Mouse (Mus musculus) hindbrain, embryonic 12.5 days (tissue): ENCODE measurements around the gene Jagn1. TPM values are rescaled to one million over a fixed set of nuclear protein-coding genes. Genes with fewer than 3 reads are reported as not detected.

Experiments used
- ATAC-seq: fragments of 200-750 bp; cut with Nextera tagmentation; 2 replicates; pipeline ENCODE4 v1.8.0; 2017; ENCODE audit warnings: moderate TSS enrichment; ENCODE audit not compliant: low FRiP score
- H3K27ac ChIP-seq: fragments of 300-500 bp; sonication (generic); 2 replicates; pipeline ENCODE4 v1.5.1; 2016; ENCODE audit warnings: mild to moderate bottlenecking
- H3K27me3 ChIP-seq: fragments of 300-500 bp; sonication (generic); 2 replicates; pipeline ENCODE4 v1.6.1; 2016; ENCODE audit warnings: mild to moderate bottlenecking
- H3K36me3 ChIP-seq: fragments of 300-500 bp; sonication (generic); 2 replicates; pipeline ENCODE4 v1.6.1; 2016; ENCODE audit warnings: mild to moderate bottlenecking
- H3K4me1 ChIP-seq: fragments of 300-500 bp; sonication (generic); 2 replicates; pipeline ENCODE4 v1.6.1; 2016
- H3K4me2 ChIP-seq: fragments of 300-500 bp; sonication (generic); replicated peaks from 2 replicates; pipeline ENCODE4 v1.6.1; 2016; ENCODE audit warnings: mild to moderate bottlenecking
- H3K4me3 ChIP-seq: fragments of 300-500 bp; sonication (generic); 2 replicates; pipeline ENCODE4 v1.5.1; 2016; ENCODE audit warnings: mild to moderate bottlenecking
- H3K9ac ChIP-seq: fragments of 300-500 bp; sonication (generic); 2 replicates; pipeline ENCODE4 v1.6.1; 2016; ENCODE audit warnings: mild to moderate bottlenecking, moderate library complexity
- H3K9me3 ChIP-seq: fragments of 300-500 bp; sonication (generic); replicated peaks from 2 replicates; pipeline ENCODE4 v1.6.1; 2016; ENCODE audit warnings: mild to moderate bottlenecking
- WGBS: fragments of 180-500 bp; shearing (Covaris S2); methylation state at CpG from one replicate; pipeline ENCODE4 v1.1.7; 2016; 5-methylcytosine and 5-hydroxymethylcytosine counted together
- polyA plus RNA-seq: library from polyadenylated mRNA; unstranded; fragments of >200 nt; fragmentation: Nextera tagmentation; extraction: Ambion mirVana; gene quantifications from 2 replicates; pipeline ENCODE4 v1.2.1, GENCODE M21; 2016

The Jagn1 gene
- polyA plus RNA-seq, 1 experiment from 2014 or later = 71.3 TPM

DNA sequence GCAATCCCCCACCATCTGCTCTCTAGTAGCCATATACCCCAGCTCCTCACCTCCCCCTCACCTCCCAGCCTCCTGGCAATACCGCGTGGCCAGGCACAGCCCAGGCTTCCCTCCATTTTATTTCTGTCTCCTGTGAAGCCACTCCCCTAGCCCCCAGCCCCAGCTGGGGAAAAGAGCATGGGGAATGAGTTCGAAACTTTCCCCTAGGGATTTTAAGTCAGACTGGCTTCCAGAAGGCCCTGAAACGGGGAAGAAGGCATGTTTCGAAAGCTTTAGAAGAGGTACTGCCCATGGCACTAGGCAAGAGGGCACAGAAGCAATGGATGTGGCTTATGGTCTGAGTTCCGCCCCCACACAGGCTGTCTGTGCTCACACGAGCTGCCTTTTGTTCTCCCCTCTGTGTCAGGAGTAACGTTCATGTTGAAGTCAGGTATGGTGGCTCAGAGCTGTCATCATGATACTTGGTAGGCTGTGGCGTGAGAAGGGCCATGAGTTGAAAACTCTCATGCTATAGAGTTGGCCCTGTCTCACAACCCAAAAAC lies 6.6 kb upstream of the Jagn1 start, which contains the start of gene Cidec:
Cidec (minus strand) TSS at position 97 of the 542 bp plus-strand sequence.
- no peak within 1 kb of the TSS for H3K4me2 ChIP-seq
- H3K9ac ChIP-seq = no peak within 1 kb of the TSS
- no peaks in the 10 kb centered on the region for H3K4me1 ChIP-seq
- H3K4me3 ChIP-seq = no peak within 1 kb of the TSS
- peaks cover 2% of the 10 kb centered on the region; the same call in 1 of the 2 replicates for H3K27me3 ChIP-seq
- 74% methylated on average over 9 of the region's 9 CpGs for WGBS
- no peak for ATAC-seq
- no peak within 1 kb of the TSS for H3K27ac ChIP-seq
- H3K36me3 ChIP-seq = no peaks in the 10 kb centered on the region
- H3K9me3 ChIP-seq = no peaks in the 10 kb centered on the region

- no peak overlapping the region for H3K27ac ChIP-seq
- no peak overlapping the region for H3K9ac ChIP-seq
- no peaks in the 10 kb centered on the region for H3K4me1 ChIP-seq
- no peaks in the 10 kb centered on the region for H3K9me3 ChIP-seq
- H3K27me3 ChIP-seq = peaks cover 2% of the 10 kb centered on the region; the same call in 1 of the 2 replicates
- H3K36me3 ChIP-seq = no peaks in the 10 kb centered on the region
- H3K4me2 ChIP-seq = no peak overlapping the region
- no peak for ATAC-seq
- H3K4me3 ChIP-seq = no peak overlapping the region
- 82% methylated on average over 12 of the region's 12 CpGs for WGBS
Measured at GRCm38 (mm10) chr6:113437135-113437534, 5.2 kb upstream of the Jagn1 start.

GRCm38 (mm10) chr6:113438721-113439430 lies 3.5 kb upstream of the Jagn1 start:
- no peak overlapping the region for H3K4me2 ChIP-seq
- no peak for ATAC-seq
- H3K9ac ChIP-seq = no peak overlapping the region
- no peak overlapping the region for H3K27ac ChIP-seq
- H3K4me1 ChIP-seq = peaks cover 8% of the 10 kb centered on the region
- H3K4me3 ChIP-seq = no peak overlapping the region
- H3K27me3 ChIP-seq = peaks cover 2% of the 10 kb centered on the region; the same call in 1 of the 2 replicates
- H3K36me3 ChIP-seq = no peaks in the 10 kb centered on the region
- H3K9me3 ChIP-seq = no peaks in the 10 kb centered on the region
- WGBS = 61% methylated on average over 12 of the region's 12 CpGs

DNA sequence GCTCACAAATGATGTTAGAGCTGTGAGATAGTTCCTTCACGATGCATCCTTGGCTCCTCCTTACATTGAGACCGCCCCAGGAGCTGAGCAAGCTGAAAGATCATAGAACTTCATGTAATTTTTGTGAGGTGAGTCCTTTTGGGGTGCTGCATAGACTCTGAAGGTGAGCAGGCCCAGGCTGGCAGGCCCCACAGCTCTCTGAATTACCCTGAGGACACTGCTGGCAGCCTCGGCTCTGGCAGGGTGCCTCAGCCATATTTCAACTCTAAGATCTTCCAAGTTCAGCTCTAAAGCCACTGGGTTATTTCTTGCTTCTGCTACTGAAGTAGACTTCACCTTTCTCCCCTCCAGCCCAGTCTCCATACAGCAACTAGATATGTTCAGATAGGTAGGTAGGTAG lies 1.7 kb upstream of the Jagn1 start:
- Histone ChIP-seq H3K9ac (no peak overlapping the region), H3K9me3 (no peaks in the 10 kb centered on the region), H3K4me3 (no peak overlapping the region), H3K4me1 (peaks cover 8% of the 10 kb centered on the region), H3K27ac (no peak overlapping the region), H3K27me3 (no peaks in the 10 kb centered on the region), H3K36me3 (no peaks in the 10 kb centered on the region), H3K4me2 (no peak overlapping the region)
- no peak for ATAC-seq
- 82% methylated on average over 3 of the region's 3 CpGs for WGBS

DNA sequence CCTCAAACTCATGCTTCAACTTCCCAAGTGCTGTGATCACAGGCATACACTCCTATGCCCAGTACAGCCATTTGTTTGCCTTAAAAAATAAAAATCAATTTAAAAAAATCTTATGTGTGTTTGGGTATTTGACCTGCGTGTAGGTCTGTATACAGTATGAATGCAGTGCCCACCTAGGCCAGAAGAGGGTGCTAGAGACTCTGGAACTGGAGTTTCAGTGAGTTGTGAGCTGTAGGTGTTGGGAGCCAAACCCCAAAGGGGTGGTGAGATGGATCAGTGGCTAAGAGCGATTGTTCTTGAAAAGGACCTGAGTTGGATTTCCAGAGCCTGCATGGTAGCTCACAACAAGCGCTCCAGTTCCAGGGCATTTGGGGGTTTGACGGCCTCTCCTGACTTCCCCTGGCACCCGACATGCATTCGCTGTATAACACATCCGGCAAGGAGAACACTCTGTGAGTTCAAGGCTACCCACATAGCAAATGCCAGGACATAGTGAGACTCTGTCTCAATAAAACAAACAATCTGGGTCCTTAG lies 1.2 kb upstream of the Jagn1 start:
- WGBS = 57% methylated on average over 7 of the region's 7 CpGs
- Histone ChIP-seq H3K9me3 (no peaks in the 10 kb centered on the region), H3K36me3 (no peaks in the 10 kb centered on the region), H3K4me1 (peaks cover 8% of the 10 kb centered on the region), H3K27ac (no peak overlapping the region), H3K27me3 (no peaks in the 10 kb centered on the region), H3K4me2 (no peak overlapping the region), H3K4me3 (no peak overlapping the region), H3K9ac (no peak overlapping the region)
- no peak for ATAC-seq

DNA sequence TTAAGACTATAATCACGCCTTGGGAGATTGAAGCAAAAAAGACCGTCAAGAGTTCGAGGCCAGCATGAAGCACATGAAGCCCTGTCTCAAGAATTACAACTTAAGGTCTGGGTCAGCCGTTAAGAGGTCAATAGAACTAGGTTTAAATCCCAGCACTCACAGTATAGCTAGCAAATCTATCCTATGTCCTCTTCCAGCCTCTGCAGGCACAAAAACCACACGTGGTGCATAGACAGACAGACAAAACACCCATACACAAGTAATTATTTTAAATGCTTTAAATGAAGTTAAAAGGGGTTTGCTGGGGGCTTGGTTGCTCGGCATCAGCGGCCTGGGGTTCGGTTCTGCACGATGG lies 305 bp upstream of the Jagn1 start:
- WGBS = 39% methylated on average over 9 of the region's 9 CpGs

DNA sequence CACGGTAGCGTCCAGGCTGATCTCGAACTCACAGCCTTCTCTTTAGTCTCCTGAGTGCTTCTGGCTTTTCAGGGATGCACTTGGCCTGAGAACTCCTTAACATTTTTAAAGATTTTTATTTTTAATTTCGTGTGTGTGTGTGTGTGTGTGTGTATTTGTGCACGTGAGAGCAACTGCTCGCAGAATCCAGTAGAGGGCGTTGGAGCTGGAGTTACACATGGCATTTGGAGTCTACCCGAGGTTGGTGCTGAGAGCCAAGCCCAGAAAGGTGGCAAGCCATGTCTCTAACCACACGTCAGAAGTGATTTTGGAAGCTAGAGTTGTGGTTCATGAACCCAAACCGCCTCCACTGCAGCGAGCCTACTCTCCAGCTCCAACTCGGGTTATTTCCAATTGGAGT lies 722 bp downstream of the Jagn1 start:
- no peaks in the 10 kb centered on the region for H3K9me3 ChIP-seq
- H3K27me3 ChIP-seq = no peaks in the 10 kb centered on the region
- peak overlapping the region; percentile 92 for H3K9ac ChIP-seq
- peak overlapping the region; percentile 82 for H3K4me3 ChIP-seq
- H3K4me1 ChIP-seq = peaks cover 8% of the 10 kb centered on the region
- ATAC-seq = no peak
- peaks cover 18% of the 10 kb centered on the region for H3K36me3 ChIP-seq
- peak overlapping the region; percentile 86 for H3K4me2 ChIP-seq
- 50% methylated on average over 12 of the region's 12 CpGs for WGBS
- H3K27ac ChIP-seq = no peak overlapping the region

More for the DNA sequence above, 305 bp upstream of the Jagn1 start:
- Histone ChIP-seq H3K9ac (peak overlapping the region; percentile 92), H3K4me3 (peak overlapping the region; percentile 82), H3K27me3 (no peaks in the 10 kb centered on the region), H3K9me3 (no peaks in the 10 kb centered on the region), H3K4me1 (peaks cover 8% of the 10 kb centered on the region), H3K4me2 (peak overlapping the region; percentile 86), H3K27ac (peak overlapping the region; percentile 68), H3K36me3 (peaks cover 8% of the 10 kb centered on the region)
- ATAC-seq = peak; percentile 30; the same call in 1 of the 2 replicates

DNA sequence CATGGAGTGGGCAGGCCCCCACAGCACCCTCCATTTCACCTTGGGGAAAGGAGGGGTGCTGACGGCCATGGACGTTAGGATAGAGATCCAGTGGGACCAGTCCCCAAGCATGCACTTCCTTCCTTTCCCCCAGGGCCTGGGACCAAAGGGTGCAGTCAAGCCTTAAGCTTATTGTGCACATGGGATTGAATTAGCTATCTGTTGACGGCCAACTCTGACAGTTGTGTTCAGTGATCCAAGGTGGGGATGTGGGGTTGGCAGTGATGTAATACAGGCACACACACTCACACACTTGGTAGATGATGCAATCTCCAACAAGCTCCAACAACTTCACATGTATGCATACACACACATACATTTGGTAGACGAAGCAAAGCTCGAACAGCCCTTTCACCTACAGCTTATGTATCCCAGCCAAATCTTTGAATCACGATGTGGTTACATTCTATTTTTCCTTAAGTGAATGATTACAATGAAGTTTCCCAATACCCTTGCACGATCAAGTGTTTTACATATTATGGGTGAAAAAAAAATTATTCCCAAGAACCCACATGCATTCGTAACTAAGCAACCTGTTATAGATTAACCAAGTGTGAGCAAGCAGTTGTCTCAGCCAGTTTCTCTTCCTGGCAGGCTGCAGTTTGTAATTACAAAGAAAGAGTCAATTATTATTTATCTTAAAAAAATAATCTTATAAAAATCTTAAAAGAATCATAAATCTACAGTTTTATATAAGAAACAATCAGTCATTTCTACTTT lies 2.0 kb downstream of the Jagn1 start:
- H3K4me2 ChIP-seq = no peak overlapping the region
- no peak overlapping the region for H3K27ac ChIP-seq
- no peak overlapping the region for H3K9ac ChIP-seq
- 82% methylated on average over 6 of the region's 8 CpGs for WGBS
- H3K36me3 ChIP-seq = peaks cover 28% of the 10 kb centered on the region
- H3K27me3 ChIP-seq = no peaks in the 10 kb centered on the region
- no peaks in the 10 kb centered on the region for H3K9me3 ChIP-seq
- peaks cover 8% of the 10 kb centered on the region for H3K4me1 ChIP-seq
- H3K4me3 ChIP-seq = no peak overlapping the region
- ATAC-seq = no peak

DNA sequence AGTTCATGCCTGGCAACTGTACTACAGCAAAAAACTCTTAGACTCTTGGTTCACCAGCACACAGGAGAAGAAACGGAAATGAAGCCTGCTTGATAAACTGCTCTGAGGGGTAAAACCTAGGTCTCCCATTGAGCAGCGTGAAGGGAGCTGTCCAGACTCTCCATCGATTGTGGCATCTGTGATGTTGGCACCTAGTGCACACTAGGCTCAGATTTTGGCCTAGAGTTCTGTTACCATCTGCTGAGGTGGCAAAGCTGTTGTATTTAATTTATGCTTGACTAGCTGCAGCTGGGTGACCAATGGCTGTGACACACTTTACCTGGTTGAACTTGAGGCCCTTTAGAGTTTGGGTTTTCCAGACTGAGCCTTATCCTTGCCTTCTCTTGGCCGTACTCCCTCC lies 5.3 kb downstream of the Jagn1 start:
- Histone ChIP-seq H3K9me3 (no peaks in the 10 kb centered on the region), H3K27ac (no peak overlapping the region), H3K4me3 (no peak overlapping the region), H3K4me2 (no peak overlapping the region), H3K4me1 (peaks cover 8% of the 10 kb centered on the region), H3K9ac (no peak overlapping the region), H3K36me3 (peaks cover 28% of the 10 kb centered on the region), H3K27me3 (no peaks in the 10 kb centered on the region)
- 95% methylated on average over 4 of the region's 4 CpGs for WGBS
- ATAC-seq = no peak

- Histone ChIP-seq H3K36me3 (peaks cover 22% of the 10 kb centered on the region), H3K27ac (no peak overlapping the region), H3K27me3 (no peaks in the 10 kb centered on the region), H3K9me3 (no peaks in the 10 kb centered on the region), H3K9ac (no peak overlapping the region), H3K4me3 (no peak overlapping the region), H3K4me1 (no peaks in the 10 kb centered on the region), H3K4me2 (no peak overlapping the region)
- 86% methylated on average over 2 of the region's 2 CpGs for WGBS
- ATAC-seq = no peak
Measured at GRCm38 (mm10) chr6:113451839-113452238, 9.5 kb downstream of the Jagn1 start.

DNA sequence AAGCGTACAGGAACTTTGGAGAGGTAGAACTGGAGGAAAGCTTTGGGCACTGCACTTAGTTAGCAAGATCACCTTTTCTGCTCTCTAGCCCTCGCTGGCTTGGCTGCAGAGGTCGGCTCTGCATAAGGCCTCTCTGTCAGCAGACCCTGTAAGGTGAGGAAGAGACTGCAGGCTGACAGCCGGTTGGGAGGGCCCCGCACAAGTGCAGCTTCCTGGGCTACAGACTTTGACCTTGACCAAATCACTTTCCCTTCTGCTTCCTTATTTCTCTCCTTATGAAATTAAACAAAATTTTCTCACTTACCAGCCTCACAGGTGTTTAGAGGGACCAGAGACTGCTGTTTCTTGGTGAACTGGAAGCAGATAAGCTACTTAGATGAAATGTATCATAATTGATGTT lies 12.6 kb downstream of the Jagn1 start:
- H3K9me3 ChIP-seq = no peaks in the 10 kb centered on the region
- no peak overlapping the region for H3K4me3 ChIP-seq
- ATAC-seq = no peak
- H3K27me3 ChIP-seq = peaks cover 5% of the 10 kb centered on the region; the same call in 1 of the 2 replicates
- 74% methylated on average over 5 of the region's 5 CpGs for WGBS
- no peak overlapping the region for H3K4me2 ChIP-seq
- no peaks in the 10 kb centered on the region for H3K4me1 ChIP-seq
- H3K27ac ChIP-seq = no peak overlapping the region
- H3K36me3 ChIP-seq = no peaks in the 10 kb centered on the region
- no peak overlapping the region for H3K9ac ChIP-seq

- Histone ChIP-seq H3K4me2 (no peak within 1 kb of the TSS), H3K4me3 (no peak within 1 kb of the TSS), H3K9me3 (no peaks in the 10 kb centered on the region), H3K36me3 (no peaks in the 10 kb centered on the region), H3K9ac (no peak within 1 kb of the TSS), H3K4me1 (no peaks in the 10 kb centered on the region), H3K27me3 (peaks cover 5% of the 10 kb centered on the region; the same call in 1 of the 2 replicates), H3K27ac (no peak within 1 kb of the TSS)
- ATAC-seq = no peak
- 74% methylated on average over 9 of the region's 10 CpGs for WGBS
Measured at GRCm38 (mm10) chr6:113457952-113458534, 15.7 kb downstream of the Jagn1 start, which contains the start of gene Il17re. Il17re (plus strand) TSS chr6:113458484.
